Mouse (Mus musculus) CH12.LX (cell line): ENCODE measurements around the gene Ubtd2. TPM values are rescaled to one million over a fixed set of nuclear protein-coding genes. Genes with fewer than 3 reads are reported as not detected.

Source experiments
- DNase-seq: peaks from one replicate; pipeline ENCODE4 v3.0.0-alpha.2; 2013; ENCODE audit errors: extremely low read depth
- H3K27ac ChIP-seq: 2 replicates; pipeline ENCODE4 v1.5.1; 2012; ENCODE audit warnings: low read depth, mild to moderate bottlenecking, control low read depth, moderate library complexity; ENCODE audit not compliant: insufficient read depth
- H3K27me3 ChIP-seq: replicated peaks from 2 replicates; pipeline ENCODE3; 2012; ENCODE audit warnings: inconsistent platforms
- H3K36me3 ChIP-seq, 2 experiments: replicated peaks in 1 of 2; 2 replicates each; pipeline versions ENCODE3 to v1.6.1; 2012; ENCODE audit warnings: inconsistent platforms in 1 of 2, low read length in 1 of 2, mild to moderate bottlenecking in 1 of 2, mixed read lengths in 1 of 2, moderate library complexity in 1 of 2; ENCODE audit not compliant: control insufficient read depth in 1 of 2, insufficient read depth in 1 of 2
- H3K4me1 ChIP-seq, 2 experiments: 2 replicates each; pipeline ENCODE4 v1.6.1; 2012; ENCODE audit warnings: inconsistent platforms in 1 of 2, moderate library complexity in 1 of 2; ENCODE audit not compliant: insufficient read depth in 2 of 2, control insufficient read depth in 1 of 2
- H3K4me2 ChIP-seq: 2 replicates; pipeline ENCODE4 v1.6.1; 2012; ENCODE audit warnings: low read depth, mild to moderate bottlenecking, control low read depth; ENCODE audit not compliant: poor library complexity, insufficient read depth, severe bottlenecking
- H3K4me3 ChIP-seq, 3 experiments: fragments of 150-350 bp in 1 of 3; sonication (generic) in 1 of 3; replicated peaks in 1 of 3; 2 replicates each; pipeline versions ENCODE3 to v1.5.1; 2011 to 2012; ENCODE audit warnings: low read depth in 2 of 3, low read length in 2 of 3, mild to moderate bottlenecking in 2 of 3, moderate library complexity in 2 of 3, control low read depth in 1 of 3, improper control_type of control experiment in 1 of 3, inconsistent platforms in 1 of 3, mixed read lengths in 1 of 3; ENCODE audit not compliant: poor library complexity in 1 of 3
- H3K79me2 ChIP-seq: replicated peaks from 2 replicates; pipeline ENCODE4 v1.6.1; 2012; ENCODE audit warnings: mild to moderate bottlenecking, moderate library complexity; ENCODE audit not compliant: control insufficient read depth, poor library complexity, insufficient read depth, severe bottlenecking; ENCODE audit errors: extremely low read depth
- H3K9ac ChIP-seq: 2 replicates; pipeline ENCODE4 v1.6.1; 2012; ENCODE audit warnings: low read depth, mild to moderate bottlenecking, control low read depth, moderate library complexity; ENCODE audit not compliant: insufficient read depth
- H3K9me3 ChIP-seq: replicated peaks from 2 replicates; pipeline ENCODE3; 2012; ENCODE audit warnings: low read length, inconsistent platforms, mixed read lengths
- CHD2 ChIP-seq: IDR thresholded peaks from 2 replicates; pipeline ENCODE4 v1.6.1; 2011; ENCODE audit warnings: low read length, improper control_type of control experiment
- E2F4 ChIP-seq: IDR thresholded peaks from 2 replicates; pipeline ENCODE4 v1.6.1; 2011; ENCODE audit warnings: low read depth, low read length, improper control_type of control experiment; ENCODE audit not compliant: insufficient replicate concordance
- ETS1 ChIP-seq: conservative IDR thresholded peaks from 2 replicates; pipeline ENCODE4 v1.6.1; 2012; ENCODE audit warnings: low read depth, mild to moderate bottlenecking, inconsistent platforms, low read length, improper control_type of control experiment, moderate library complexity
- GABPA ChIP-seq: IDR thresholded peaks from 2 replicates; pipeline ENCODE4 v1.6.1; 2012; ENCODE audit warnings: low read depth, low read length, improper control_type of control experiment, inconsistent platforms; ENCODE audit not compliant: insufficient replicate concordance
- HCFC1 ChIP-seq: IDR thresholded peaks from 2 replicates; pipeline ENCODE4 v1.6.1; 2012; ENCODE audit warnings: low read depth, mild to moderate bottlenecking, inconsistent platforms, low read length, improper control_type of control experiment
- IRF4 ChIP-seq: IDR thresholded peaks from 2 replicates; pipeline ENCODE4 v1.6.1; 2014; ENCODE audit warnings: low read depth, mild to moderate bottlenecking, inconsistent platforms, low read length, improper control_type of control experiment
- JUN ChIP-seq: IDR thresholded peaks from 2 replicates; pipeline ENCODE4 v1.6.1; 2011; ENCODE audit warnings: low read depth, mild to moderate bottlenecking, low read length, improper control_type of control experiment, moderate library complexity; ENCODE audit not compliant: insufficient read depth
- JUND ChIP-seq: conservative IDR thresholded peaks from 2 replicates; pipeline ENCODE4 v1.6.1; 2011; ENCODE audit warnings: low read depth, low read length, improper control_type of control experiment
- KAT2A ChIP-seq: IDR thresholded peaks from 2 replicates; pipeline ENCODE4 v1.6.1; 2012; ENCODE audit warnings: low read length, improper control_type of control experiment, inconsistent platforms; ENCODE audit not compliant: insufficient replicate concordance
- MAFK ChIP-seq: IDR thresholded peaks from 2 replicates; pipeline ENCODE4 v1.6.1; 2011; ENCODE audit warnings: low read length, improper control_type of control experiment; ENCODE audit not compliant: insufficient replicate concordance
- MAX ChIP-seq: IDR thresholded peaks from 2 replicates; pipeline ENCODE4 v1.6.1; 2011; ENCODE audit warnings: low read length, improper control_type of control experiment
- MAZ ChIP-seq: IDR thresholded peaks from 2 replicates; pipeline ENCODE4 v1.6.1; 2012; ENCODE audit warnings: low read depth, mild to moderate bottlenecking, inconsistent platforms, low read length, improper control_type of control experiment, moderate library complexity
- MEF2A ChIP-seq: IDR thresholded peaks from 2 replicates; pipeline ENCODE4 v1.6.1; 2014; ENCODE audit warnings: low read depth, mild to moderate bottlenecking, inconsistent platforms, low read length, improper control_type of control experiment, borderline replicate concordance
- MYC ChIP-seq: IDR thresholded peaks from 2 replicates; pipeline ENCODE4 v1.6.1; 2011; ENCODE audit warnings: low read depth, mild to moderate bottlenecking, improper control_type of control experiment, low read length
- NELFE ChIP-seq: IDR thresholded peaks from 2 replicates; pipeline ENCODE4 v1.6.1; 2011; ENCODE audit warnings: low read depth, low read length, improper control_type of control experiment
- PAX5 ChIP-seq: IDR thresholded peaks from 2 replicates; pipeline ENCODE4 v1.6.1; 2012; ENCODE audit warnings: low read length, inconsistent platforms, mixed read lengths
- RCOR1 ChIP-seq: conservative IDR thresholded peaks from 2 replicates; pipeline ENCODE4 v1.6.1; 2012; ENCODE audit warnings: low read depth, mild to moderate bottlenecking, inconsistent platforms, low read length, improper control_type of control experiment
- SIN3A ChIP-seq: IDR thresholded peaks from 2 replicates; pipeline ENCODE4 v1.6.1; 2012; ENCODE audit warnings: low read length, improper control_type of control experiment, inconsistent platforms
- TBP ChIP-seq: conservative IDR thresholded peaks from 2 replicates; pipeline ENCODE4 v1.6.1; 2011; ENCODE audit warnings: low read depth, low read length, improper control_type of control experiment
- TCF12 ChIP-seq: IDR thresholded peaks from 2 replicates; pipeline ENCODE4 v1.6.1; 2014; ENCODE audit warnings: low read depth, mild to moderate bottlenecking, inconsistent platforms, low read length, improper control_type of control experiment
- UBTF ChIP-seq: IDR thresholded peaks from 2 replicates; pipeline ENCODE4 v1.6.1; 2012; ENCODE audit warnings: low read depth, mild to moderate bottlenecking, inconsistent platforms, low read length, improper control_type of control experiment, moderate library complexity
- USF2 ChIP-seq: conservative IDR thresholded peaks from 2 replicates; pipeline ENCODE4 v1.6.1; 2011; ENCODE audit warnings: low read depth, low read length, improper control_type of control experiment
- ZKSCAN1 ChIP-seq: IDR thresholded peaks from 2 replicates; pipeline ENCODE4 v1.6.1; 2012; ENCODE audit warnings: low read depth, inconsistent platforms, low read length, improper control_type of control experiment, borderline replicate concordance
- ZMIZ1 ChIP-seq: IDR thresholded peaks from 2 replicates; pipeline ENCODE4 v1.6.1; 2012; ENCODE audit warnings: low read depth, mild to moderate bottlenecking, inconsistent platforms, low read length, improper control_type of control experiment
- ZNF384 ChIP-seq: IDR thresholded peaks from 2 replicates; pipeline ENCODE4 v1.6.1; 2012; ENCODE audit warnings: low read depth, low read length, improper control_type of control experiment, inconsistent platforms
- dilution Hi-C: fragments of 300-500 bp; cut with MboI; formaldehyde crosslinking; loops from 2 replicates; pipeline ENCODE4 v1.14.3; 2020; ENCODE audit warnings: low sequenced_read_pairs; ENCODE audit not compliant: extremely low pct_unique_long_range_greater_than_20kb, extremely low pct_ligation_motif_present
- in situ Hi-C: fragments of 300-500 bp; cut with MboI; formaldehyde crosslinking; loops from 3 replicates; pipeline ENCODE4 v1.14.3; 2019; ENCODE audit warnings: low sequenced_read_pairs, low pct_ligation_motif_present, low pct_unique_long_range_greater_than_20kb, mixed read lengths
- polyA plus RNA-seq: library from polyadenylated mRNA; unstranded; fragments of >175 nt; gene quantifications from 2 replicates; pipeline ENCODE4 v1.2.1, GENCODE M21; 2012; ENCODE audit warnings: low read depth; ENCODE audit not compliant: insufficient read length
- total RNA-seq, 2 experiments: library from RNA; depleted of rRNA; stranded (reverse); fragments of 300-350 nt in 1 of 2; fragments of >200 nt in 1 of 2; gene quantifications; 2 replicates each; pipeline ENCODE4 v1.2.3; 2012 to 2014

Ubtd2 gene
- total and polyA plus RNA-seq, 3 experiments, result 10.3 to 18.2 (median 17.8) TPM

GRCm38 (mm10) chr11:32530151-32530550 is 75.0 kb downstream of the Ubtd2 start (continued):
- TF ChIP-seq NELFE (peak; percentile 44; the same call in 1 of the 2 replicates), USF2 (no peak), GABPA (no peak), TBP (no peak)

DNA sequence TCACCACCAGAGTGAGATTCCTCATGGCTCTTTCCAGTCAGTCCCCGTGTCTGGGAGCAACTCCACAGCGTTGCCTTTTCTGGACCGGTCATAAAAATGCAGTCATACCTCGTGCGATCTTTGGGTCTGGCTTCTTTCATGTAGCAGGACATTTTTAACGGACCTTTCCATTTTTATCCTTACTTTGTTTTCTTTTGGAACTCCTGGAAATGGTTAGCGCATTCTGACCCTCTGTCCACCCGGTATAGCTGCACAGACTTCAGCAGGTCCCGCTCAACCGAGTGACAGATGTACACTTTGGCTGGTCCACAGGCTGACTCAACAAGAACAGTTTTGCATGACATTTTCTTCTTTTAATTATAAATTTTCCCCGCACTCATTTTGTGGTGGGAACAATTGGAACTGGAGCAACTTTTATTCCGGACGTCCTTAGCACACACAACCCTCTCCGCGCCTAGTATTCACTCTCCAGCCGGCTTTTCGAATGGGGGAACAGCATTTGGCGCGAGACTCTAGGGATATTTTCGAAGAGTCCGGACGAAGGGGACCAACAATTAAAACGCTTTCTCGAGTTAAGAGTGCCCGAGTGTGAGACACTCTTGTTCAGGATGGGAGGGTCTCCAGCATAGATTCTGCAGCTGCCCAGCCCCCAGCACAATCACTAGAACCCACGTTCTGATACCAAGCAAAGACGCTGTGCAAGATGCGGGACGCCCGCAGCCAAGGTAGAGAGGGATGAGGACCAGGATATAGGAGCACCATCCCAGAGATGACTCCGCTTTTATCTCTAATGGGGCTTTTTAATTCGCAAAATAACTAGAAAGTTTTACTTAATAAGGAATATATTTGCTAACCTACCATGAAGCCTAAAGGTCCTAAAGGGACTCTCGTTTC is 76.9 kb downstream of the Ubtd2 start, which contains the start of gene Efcab9:
TSS of gene Efcab9 (minus strand) at position 211 of the 894 bp plus-strand sequence.
- H3K27ac ChIP-seq, result no peak within 1 kb of the TSS

DNA sequence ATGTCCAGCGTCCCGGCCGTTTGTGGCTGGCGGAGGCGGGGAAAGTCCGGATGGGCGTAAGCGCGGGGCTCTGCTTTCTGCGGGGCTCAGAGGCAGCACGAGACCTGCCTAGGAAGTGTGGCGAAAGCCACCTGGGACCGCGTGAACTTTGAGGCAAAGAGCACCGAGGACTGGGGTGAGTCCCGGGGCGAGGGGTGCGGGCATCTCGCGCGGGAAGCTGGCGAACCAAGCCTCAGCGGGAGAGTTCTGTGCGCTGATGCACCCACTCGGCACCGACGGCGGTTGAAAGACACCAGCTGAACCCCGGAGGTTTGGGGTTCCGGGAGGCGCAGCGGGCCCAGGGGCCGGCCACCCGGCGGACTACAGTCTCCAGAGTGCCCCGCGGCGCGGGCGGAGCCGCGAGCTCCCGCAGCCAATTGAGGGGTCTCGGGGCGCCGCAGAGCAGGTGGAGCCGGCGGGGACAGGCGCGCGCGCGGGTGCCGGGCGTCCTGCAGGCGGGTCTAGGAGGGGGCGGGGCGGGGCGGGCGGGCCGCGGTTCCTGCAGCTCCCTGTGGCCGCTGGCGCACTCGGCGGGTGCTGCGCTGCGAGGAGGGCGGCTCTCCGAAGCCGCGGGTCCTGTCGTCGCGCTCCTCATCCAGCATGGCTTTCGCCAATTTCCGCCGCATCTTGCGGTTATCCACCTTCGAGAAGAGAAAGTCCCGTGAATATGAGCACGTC is 77.8 kb downstream of the Ubtd2 start, which contains the start of gene Stk10:
TSS of gene Stk10 (plus strand) at position 541 of the 717 bp plus-strand sequence.
- H3K27ac ChIP-seq, result peak within 1 kb of the TSS; percentile 51
- H3K4me1 ChIP-seq, result peaks cover 6 to 53% of the 10 kb centered on the region in 2 experiments; a peak in 3 of 4 replicates
- no peaks in the 10 kb centered on the region for H3K9me3 ChIP-seq
- peak within 1 kb of the TSS; percentile 79 for H3K9ac ChIP-seq
- dilution Hi-C loops (no loop called here), in situ Hi-C loops (loop anchor here (10.0 kb wide), 1 partner anchor 172 kb away; no protein-coding TSS in a partner anchor)
- H3K27me3 ChIP-seq, result no peaks in the 10 kb centered on the region
- H3K79me2 ChIP-seq, result no peaks in the 10 kb centered on the region
- peaks cover 0 to 16% of the 10 kb centered on the region in 2 experiments for H3K36me3 ChIP-seq
- peak within 1 kb of the TSS; percentile 85 for H3K4me2 ChIP-seq
- peak within 1 kb of the TSS; percentile 73 to 83 (median 80) for H3K4me3 ChIP-seq
- peak; percentile 79 for DNase-seq
- TF ChIP-seq GABPA (no peak), MEF2A (no peak), IRF4 (no peak; the same call in 1 of the 2 replicates), SIN3A (peak; percentile 56), E2F4 (no peak), RCOR1 (no peak), ETS1 (no peak), KAT2A (peak; percentile 13; the same call in 1 of the 2 replicates), CHD2 (0 out of 2 replicates have a peak, but pooled peaks have one; percentile 10), USF2 (no peak), HCFC1 (peak; percentile 84), MAX (peak; percentile 72), MAZ (no peak), NELFE (peak; percentile 82), MYC (no peak), UBTF (no peak), JUND (no peak), ZKSCAN1 (no peak)

More for the DNA sequence above, 76.9 kb downstream of the Ubtd2 start, which contains the start of gene Efcab9:
- Histone ChIP-seq H3K4me1 (peaks cover 6 to 45% of the 10 kb centered on the region in 2 experiments; a peak in 3 of 4 replicates), H3K36me3 (peaks cover 0 to 15% of the 10 kb centered on the region in 2 experiments), H3K9ac (peak within 1 kb of the TSS; percentile 79), H3K9me3 (no peaks in the 10 kb centered on the region)
- in situ Hi-C loops, result loop anchor here (10.0 kb wide), 1 partner anchor 173 kb away; no protein-coding TSS in a partner anchor
- TF ChIP-seq HCFC1 (no peak), ZNF384 (no peak), MYC (no peak), MEF2A (no peak), JUN (no peak), NELFE (no peak), TBP (no peak), MAFK (no peak), UBTF (no peak), IRF4 (no peak), ZKSCAN1 (no peak), JUND (no peak), TCF12 (no peak), PAX5 (no peak), ZMIZ1 (no peak)
- TF ChIP-seq, all 38 proteins: peak for 0
- Histone ChIP-seq H3K4me2 (peak within 1 kb of the TSS; percentile 85), H3K27me3 (no peaks in the 10 kb centered on the region), H3K4me3 (peak within 1 kb of the TSS; percentile 52 to 80 (median 73)), H3K79me2 (no peaks in the 10 kb centered on the region)
- dilution Hi-C loops, result no loop called here
- DNase-seq, result no peak
